Mouse (Mus musculus) midbrain, postnatal 0 days (tissue): Measurements from ENCODE around the gene Dppa3. TPM values are rescaled to one million over a fixed set of nuclear protein-coding genes. Genes with fewer than 3 reads are reported as not detected.
"Not testable (repeated sequence)": the region's sequence is repeated elsewhere in the genome, so short reads cannot be mapped to it uniquely, and the experiment has no call there.

Experiments used
- ATAC-seq: fragments of 200-750 bp; cut with Nextera tagmentation; 2 replicates; pipeline ENCODE4 v1.8.0; 2017; ENCODE audit warnings: moderate number of reproducible peaks, mild to moderate bottlenecking, moderate TSS enrichment, moderate library complexity; ENCODE audit not compliant: low FRiP score
- DNase-seq: peaks from one replicate; pipeline ENCODE4 v3.0.0-alpha.2; 2015; ENCODE audit warnings: low spot score
- H3K27ac ChIP-seq: fragments of 300-500 bp; sonication (generic); 2 replicates; pipeline ENCODE4 v1.5.1; 2014; ENCODE audit warnings: low read depth, mild to moderate bottlenecking, low read length, mixed read lengths
- H3K27me3 ChIP-seq: fragments of 300-500 bp; sonication (generic); 2 replicates; pipeline ENCODE4 v1.6.1; 2014; ENCODE audit warnings: low read length, control low read depth, mixed read lengths; ENCODE audit not compliant: insufficient read depth
- H3K36me3 ChIP-seq: fragments of 300-500 bp; sonication (generic); 2 replicates; pipeline ENCODE4 v1.6.1; 2014; ENCODE audit warnings: low read length, control low read depth, mixed read lengths; ENCODE audit not compliant: insufficient read depth
- H3K4me1 ChIP-seq: fragments of 300-500 bp; sonication (generic); 2 replicates; pipeline ENCODE4 v1.6.1; 2014; ENCODE audit warnings: mild to moderate bottlenecking, control low read depth, antibody characterized with exemption, low read length, mixed read lengths; ENCODE audit not compliant: insufficient read depth
- H3K4me2 ChIP-seq: fragments of 300-500 bp; sonication (generic); 2 replicates; pipeline ENCODE4 v1.6.1; 2014; ENCODE audit warnings: low read depth, mild to moderate bottlenecking, low read length, mixed read lengths; ENCODE audit not compliant: poor library complexity, severe bottlenecking
- H3K4me3 ChIP-seq: fragments of 300-500 bp; sonication (generic); 2 replicates; pipeline ENCODE4 v1.5.1; 2014; ENCODE audit warnings: low read depth, mild to moderate bottlenecking, low read length, moderate library complexity
- H3K9ac ChIP-seq: fragments of 300-500 bp; sonication (generic); replicated peaks from 2 replicates; pipeline ENCODE4 v1.6.1; 2014; ENCODE audit warnings: mild to moderate bottlenecking, low read length, moderate library complexity, mixed read lengths; ENCODE audit not compliant: poor library complexity, severe bottlenecking
- H3K9me3 ChIP-seq: fragments of 300-500 bp; sonication (generic); 2 replicates; pipeline ENCODE4 v1.6.1; 2016; ENCODE audit warnings: low read length, control low read depth
- CTCF ChIP-seq: IDR thresholded peaks from 2 replicates; pipeline ENCODE4 v1.5.1; 2016; ENCODE audit warnings: antibody characterized with exemption, mild to moderate bottlenecking
- WGBS: fragments of 180-500 bp; shearing (Covaris S2); extraction: QIAGEN DNeasy Blood & Tissue Kit; methylation state at CpG from one replicate; pipeline ENCODE4 v1.1.7; 2014; 5-methylcytosine and 5-hydroxymethylcytosine counted together
- polyA plus RNA-seq: library from polyadenylated mRNA; unstranded; fragments of >200 nt; fragmentation: Nextera tagmentation; extraction: Ambion mirVana; gene quantifications from 2 replicates; pipeline ENCODE4 v1.2.1, GENCODE M21; 2015
- total RNA-seq: library from RNA; depleted of rRNA; stranded (reverse); fragments of >200 nt; gene quantifications from 2 replicates; pipeline ENCODE4 v1.2.3, GENCODE M21; 2014

Dppa3 gene
- total and polyA plus RNA-seq, 2 experiments from 2014 or later, result not detected

DNA sequence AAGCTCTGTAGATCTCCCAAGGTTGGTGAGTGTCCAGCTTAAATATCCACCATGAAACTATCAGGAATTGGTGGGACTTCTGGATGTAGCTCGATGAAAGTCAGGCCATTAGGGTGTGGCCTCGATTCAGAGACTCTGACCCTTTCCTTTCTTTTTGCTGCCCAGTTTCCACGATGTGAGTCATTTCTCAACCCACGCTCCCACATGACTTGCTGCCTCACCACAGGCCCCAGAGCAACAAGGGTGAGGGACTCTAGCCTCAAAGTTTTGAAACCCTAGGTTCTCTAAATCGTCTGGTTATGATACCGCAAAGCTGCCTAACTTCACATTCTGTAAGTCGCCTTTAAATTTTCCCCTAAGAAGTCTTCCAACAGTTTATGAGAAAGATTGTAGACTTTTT is 9.1 kb downstream of the Dppa3 start:
- Histone ChIP-seq H3K9me3 (no peaks in the 10 kb centered on the region), H3K4me3 (no peak overlapping the region), H3K36me3 (no peaks in the 10 kb centered on the region), H3K27me3 (no peaks in the 10 kb centered on the region), H3K4me2 (no peak overlapping the region), H3K27ac (no peak overlapping the region), H3K9ac (no peak overlapping the region), H3K4me1 (no peaks in the 10 kb centered on the region)
- TF ChIP-seq CTCF, result no peak
- ATAC-seq (no peak), DNase-seq (no peak)
- WGBS, result 91% methylated on average over 7 of the region's 7 CpGs

- ATAC-seq (no peak), DNase-seq (no peak)
- Histone ChIP-seq H3K4me3 (no peak overlapping the region), H3K27ac (no peak overlapping the region), H3K4me1 (no peaks in the 10 kb centered on the region), H3K36me3 (no peaks in the 10 kb centered on the region), H3K9me3 (no peaks in the 10 kb centered on the region), H3K4me2 (no peak overlapping the region), H3K27me3 (no peaks in the 10 kb centered on the region), H3K9ac (no peak overlapping the region)
- TF ChIP-seq CTCF, result no peak
- 86% methylated on average over 3 of the region's 3 CpGs for WGBS
These were observed 10.5 kb downstream of the Dppa3 start for GRCm38 (mm10) chr6:122636666-122637065.

DNA sequence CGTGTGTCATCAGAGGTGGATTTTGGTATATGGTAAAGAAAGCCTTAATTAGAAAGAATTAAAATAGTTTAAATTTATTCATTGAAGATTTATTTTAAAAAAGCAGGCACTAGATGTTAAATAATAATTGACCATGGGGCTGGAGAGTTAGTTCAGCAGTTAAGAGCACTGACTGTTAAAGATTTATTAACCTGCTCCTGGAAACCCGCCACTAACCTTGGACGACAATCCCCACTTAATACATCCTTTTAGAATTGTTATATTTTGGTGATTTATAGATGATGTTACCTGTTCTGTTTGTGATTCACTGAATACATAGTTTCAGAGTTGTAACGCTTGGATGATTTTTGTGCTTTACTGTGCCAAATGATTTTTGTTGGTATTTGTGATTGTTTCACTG is 11.4 kb downstream of the Dppa3 start:
- H3K36me3 ChIP-seq, DNase-seq, H3K27ac ChIP-seq, H3K4me2 ChIP-seq, H3K27me3 ChIP-seq, ATAC-seq, H3K4me1 ChIP-seq, H3K4me3 ChIP-seq, H3K9me3 ChIP-seq, H3K9ac ChIP-seq: not testable (repeated sequence)
- WGBS, result 85% methylated on average over 4 of the region's 4 CpGs

DNA sequence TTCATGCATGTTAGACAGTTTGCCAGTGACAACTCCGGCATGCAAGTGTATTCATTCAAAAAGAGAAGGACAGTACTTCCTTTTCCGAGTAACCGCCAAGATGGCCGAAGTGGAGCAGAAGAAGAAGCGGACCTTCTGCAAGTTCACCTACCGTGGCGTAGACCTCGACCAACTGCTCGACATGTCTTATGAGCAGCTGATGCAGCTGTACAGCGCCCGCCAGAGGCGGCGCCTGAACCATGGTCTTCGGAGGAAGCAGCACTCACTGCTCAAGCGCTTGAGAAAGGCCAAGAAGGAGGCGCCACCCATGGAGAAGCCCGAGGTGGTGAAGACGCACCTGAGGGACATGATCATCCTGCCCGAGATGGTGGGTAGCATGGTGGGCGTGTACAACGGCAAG is 18.0 kb downstream of the Dppa3 start:
- not testable (repeated sequence) for DNase-seq, H3K36me3 ChIP-seq, H3K4me3 ChIP-seq, H3K27me3 ChIP-seq, H3K4me2 ChIP-seq, H3K9me3 ChIP-seq, H3K27ac ChIP-seq, ATAC-seq, H3K9ac ChIP-seq, H3K4me1 ChIP-seq
- 94% methylated on average over 21 of the region's 21 CpGs for WGBS

GRCm38 (mm10) chr6:122649903-122650302 is 23.7 kb downstream of the Dppa3 start:
- no peak overlapping the region for H3K4me3 ChIP-seq
- 80% methylated on average over 3 of the region's 3 CpGs for WGBS
- H3K4me2 ChIP-seq, result no peak overlapping the region
- TF ChIP-seq CTCF, result no peak
- ATAC-seq (no peak), DNase-seq (no peak)
- no peaks in the 10 kb centered on the region for H3K36me3 ChIP-seq
- no peaks in the 10 kb centered on the region for H3K4me1 ChIP-seq
- no peaks in the 10 kb centered on the region for H3K9me3 ChIP-seq
- H3K27ac ChIP-seq, result no peak overlapping the region
- H3K9ac ChIP-seq, result no peak overlapping the region
- H3K27me3 ChIP-seq, result no peaks in the 10 kb centered on the region

DNA sequence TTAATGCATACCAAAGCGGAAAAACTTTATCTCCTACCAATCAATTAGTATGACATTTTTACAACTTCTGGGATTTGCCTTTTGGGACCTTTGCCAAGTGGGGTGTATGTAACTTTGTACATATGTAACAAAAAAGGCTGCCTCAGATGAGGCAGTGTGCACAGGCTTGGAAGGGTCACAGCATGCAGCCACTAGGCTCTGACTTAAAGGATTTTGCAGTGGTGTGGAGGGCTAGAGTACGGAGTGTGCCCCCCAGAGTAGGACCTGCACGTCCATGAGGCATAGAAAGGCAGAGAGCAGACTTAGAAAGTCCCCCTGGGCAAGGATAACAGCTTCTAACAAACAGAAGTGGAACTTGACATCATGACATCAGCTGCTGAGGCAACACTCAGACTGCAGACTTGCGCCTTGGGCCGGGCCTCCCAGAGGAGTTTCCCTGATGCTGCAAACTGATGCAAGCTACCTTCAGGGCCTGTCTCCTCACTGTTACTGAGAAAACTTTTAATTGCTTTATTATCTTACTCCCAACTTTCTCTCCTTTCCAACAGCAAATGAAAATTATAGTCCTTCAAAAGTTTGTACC is 24.3 kb downstream of the Dppa3 start:
- no peak overlapping the region for H3K4me2 ChIP-seq
- H3K27me3 ChIP-seq, result no peaks in the 10 kb centered on the region
- no peaks in the 10 kb centered on the region for H3K4me1 ChIP-seq
- no peak overlapping the region for H3K9ac ChIP-seq
- no peaks in the 10 kb centered on the region for H3K9me3 ChIP-seq
- ATAC-seq, result no peak
- H3K36me3 ChIP-seq, result no peaks in the 10 kb centered on the region
- no peak for DNase-seq
- no peak for TF ChIP-seq CTCF
- H3K4me3 ChIP-seq, result no peak overlapping the region
- 69% methylated on average over 5 of the region's 5 CpGs for WGBS
- no peak overlapping the region for H3K27ac ChIP-seq
